Mouse (Mus musculus) MEL (cell line): ENCODE measurements around the gene Armh1. TPM values are rescaled to one million over a fixed set of nuclear protein-coding genes. Genes with fewer than 3 reads are reported as not detected.

ENCODE experiments used
- DNase-seq: peaks from one replicate; pipeline ENCODE4 v3.0.0; 2011; ENCODE audit warnings: low read depth, low spot score
- H3K27ac ChIP-seq: 2 replicates; pipeline ENCODE4 v1.5.1; 2012; ENCODE audit warnings: low read depth, mild to moderate bottlenecking, control low read depth, low read length, moderate library complexity; ENCODE audit not compliant: control insufficient read depth
- H3K27me3 ChIP-seq, 2 experiments: fragments of 150-350 bp in 1 of 2; sonication (generic) in 1 of 2; 2 replicates each; pipeline ENCODE4 v1.6.1; 2012; ENCODE audit warnings: low read length in 2 of 2, mild to moderate bottlenecking in 2 of 2, improper control_type of control experiment in 1 of 2, moderate library complexity in 1 of 2; ENCODE audit not compliant: insufficient read depth in 2 of 2, control insufficient read depth in 1 of 2
- H3K36me3 ChIP-seq, 2 experiments: 2 replicates each; pipeline ENCODE4 v1.6.1; 2012 to 2014; ENCODE audit warnings: low read length in 2 of 2, improper control_type of control experiment in 1 of 2, inconsistent platforms in 1 of 2, mild to moderate bottlenecking in 1 of 2; ENCODE audit not compliant: insufficient read depth in 2 of 2, control insufficient read depth in 1 of 2
- H3K4me1 ChIP-seq, 2 experiments: fragments of 150-350 bp in 1 of 2; sonication (generic) in 1 of 2; 2 replicates each; pipeline ENCODE4 v1.6.1; 2012; ENCODE audit warnings: low read length in 2 of 2, improper control_type of control experiment in 1 of 2, mild to moderate bottlenecking in 1 of 2; ENCODE audit not compliant: insufficient read depth in 2 of 2, control insufficient read depth in 1 of 2
- H3K4me3 ChIP-seq, 2 experiments: fragments of 150-350 bp in 1 of 2; sonication (generic) in 1 of 2; 2 replicates each; pipeline ENCODE4 v1.5.1; 2012; ENCODE audit warnings: low read depth in 2 of 2, low read length in 2 of 2, mild to moderate bottlenecking in 2 of 2, moderate library complexity in 2 of 2, control low read depth in 1 of 2, improper control_type of control experiment in 1 of 2; ENCODE audit not compliant: control insufficient read depth in 1 of 2, insufficient read depth in 1 of 2
- H3K79me2 ChIP-seq: 2 replicates; pipeline ENCODE4 v1.6.1; 2012; ENCODE audit warnings: mild to moderate bottlenecking, low read length, moderate library complexity; ENCODE audit not compliant: control insufficient read depth, poor library complexity, insufficient read depth
- H3K9ac ChIP-seq: 2 replicates; pipeline ENCODE4 v1.6.1; 2012; ENCODE audit warnings: low read depth, mild to moderate bottlenecking, control low read depth, low read length, moderate library complexity; ENCODE audit not compliant: control insufficient read depth, poor library complexity, severe bottlenecking
- H3K9me3 ChIP-seq: fragments of 150-350 bp; sonication (generic); replicated peaks from 2 replicates; pipeline ENCODE4 v1.6.1; 2012; ENCODE audit warnings: mild to moderate bottlenecking, low read length, improper control_type of control experiment, moderate library complexity; ENCODE audit not compliant: insufficient read depth
- CTCF ChIP-seq, 3 experiments: IDR thresholded peaks in 2 of 3; conservative IDR thresholded peaks in 1 of 3; 2 replicates each; pipeline ENCODE4 v1.5.1; 2011 to 2012; ENCODE audit warnings: low read length in 3 of 3, low read depth in 2 of 3, mild to moderate bottlenecking in 2 of 3, improper control_type of control experiment in 1 of 3, inconsistent platforms in 1 of 3, mixed read lengths in 1 of 3, moderate library complexity in 1 of 3; ENCODE audit not compliant: control insufficient read depth in 1 of 3, insufficient read depth in 1 of 3, poor library complexity in 1 of 3, severe bottlenecking in 1 of 3
- E2F4 ChIP-seq: IDR thresholded peaks from 2 replicates; pipeline ENCODE4 v1.6.1; 2011; ENCODE audit warnings: low read depth, low read length, improper control_type of control experiment, borderline replicate concordance
- GATA1 ChIP-seq: IDR thresholded peaks from 2 replicates; pipeline ENCODE4 v1.6.1; 2011; ENCODE audit warnings: low read depth, low read length, improper control_type of control experiment
- JUND ChIP-seq: IDR thresholded peaks from 2 replicates; pipeline ENCODE4 v1.6.1; 2011; ENCODE audit warnings: low read depth, mild to moderate bottlenecking, improper control_type of control experiment, low read length
- KAT2A ChIP-seq: conservative IDR thresholded peaks from 2 replicates; pipeline ENCODE4 v1.6.1; 2012; ENCODE audit warnings: low read depth, low read length, improper control_type of control experiment, inconsistent platforms
- MAX ChIP-seq: IDR thresholded peaks from 2 replicates; pipeline ENCODE4 v1.6.1; 2011; ENCODE audit warnings: low read length, improper control_type of control experiment
- MAZ ChIP-seq: IDR thresholded peaks from 2 replicates; pipeline ENCODE4 v1.6.1; 2012; ENCODE audit warnings: low read depth, mild to moderate bottlenecking, inconsistent platforms, low read length, improper control_type of control experiment
- MYB ChIP-seq: IDR thresholded peaks from 2 replicates; pipeline ENCODE4 v1.6.1; 2011; ENCODE audit warnings: mild to moderate bottlenecking, low read depth, low read length, improper control_type of control experiment
- MYC ChIP-seq: IDR thresholded peaks from 2 replicates; pipeline ENCODE4 v1.6.1; 2011; ENCODE audit warnings: low read depth, mild to moderate bottlenecking, low read length, improper control_type of control experiment, moderate library complexity
- NRF1 ChIP-seq: IDR thresholded peaks from 2 replicates; pipeline ENCODE4 v1.6.1; 2014; ENCODE audit warnings: low read depth, mild to moderate bottlenecking, inconsistent platforms, low read length, improper control_type of control experiment, moderate library complexity; ENCODE audit not compliant: poor library complexity, insufficient read depth, severe bottlenecking
- SIN3A ChIP-seq: IDR thresholded peaks from 2 replicates; pipeline ENCODE4 v1.6.1; 2012; ENCODE audit warnings: low read length, improper control_type of control experiment, inconsistent platforms
- SMC3 ChIP-seq: IDR thresholded peaks from 2 replicates; pipeline ENCODE4 v1.6.1; 2011; ENCODE audit warnings: low read depth, low read length, improper control_type of control experiment
- TAL1 ChIP-seq: IDR thresholded peaks from 2 replicates; pipeline ENCODE4 v1.6.1; 2012; ENCODE audit warnings: mild to moderate bottlenecking, inconsistent platforms, low read length, moderate library complexity, mixed read lengths
- TBP ChIP-seq: IDR thresholded peaks from 2 replicates; pipeline ENCODE4 v1.8.0; 2011; ENCODE audit warnings: low read depth, low read length, improper control_type of control experiment
- TCF12 ChIP-seq: IDR thresholded peaks from 2 replicates; pipeline ENCODE4 v1.6.1; 2014; ENCODE audit warnings: low read depth, mild to moderate bottlenecking, inconsistent platforms, low read length, improper control_type of control experiment, moderate library complexity
- UBTF ChIP-seq: IDR thresholded peaks from 2 replicates; pipeline ENCODE4 v1.6.1; 2012; ENCODE audit warnings: low read depth, mild to moderate bottlenecking, inconsistent platforms, low read length, improper control_type of control experiment, moderate library complexity, borderline replicate concordance; ENCODE audit not compliant: insufficient read depth
- USF2 ChIP-seq, 2 experiments: IDR thresholded peaks; 2 replicates each; pipeline ENCODE4 v1.6.1; 2011 to 2012; ENCODE audit warnings: improper control_type of control experiment in 2 of 2, low read length in 2 of 2, borderline replicate concordance in 1 of 2, inconsistent platforms in 1 of 2, low read depth in 1 of 2, mild to moderate bottlenecking in 1 of 2; ENCODE audit not compliant: insufficient read depth in 1 of 2
- ZC3H11A ChIP-seq: IDR thresholded peaks from 2 replicates; pipeline ENCODE4 v1.6.1; 2012; ENCODE audit warnings: low read depth, mild to moderate bottlenecking, inconsistent platforms, low read length, improper control_type of control experiment
- ZMIZ1 ChIP-seq: IDR thresholded peaks from 2 replicates; pipeline ENCODE4 v1.6.1; 2012; ENCODE audit warnings: low read depth, mild to moderate bottlenecking, inconsistent platforms, low read length, improper control_type of control experiment, moderate library complexity
- ZNF384 ChIP-seq: IDR thresholded peaks from 2 replicates; pipeline ENCODE4 v1.6.1; 2012; ENCODE audit warnings: low read depth, mild to moderate bottlenecking, inconsistent platforms, low read length, improper control_type of control experiment
- polyA plus RNA-seq, 2 experiments: library from polyadenylated mRNA; stranded (reverse) in 1 of 2; unstranded in 1 of 2; fragments of >175 nt in 1 of 2; fragments of >200 nt in 1 of 2; gene quantifications; 2 replicates each; pipeline versions ENCODE4 v1.2.1 to v1.2.4; 2012; ENCODE audit warnings: low replicate concordance in 2 of 2, low read depth in 1 of 2; ENCODE audit not compliant: insufficient read length in 2 of 2, insufficient read depth in 1 of 2, missing spikeins in 1 of 2
- total RNA-seq: library from RNA; depleted of rRNA; stranded (reverse); fragments of 300-350 nt; gene quantifications from 2 replicates; pipeline ENCODE4 v1.2.3, GENCODE M21; 2012

Gene Armh1
- total and polyA plus RNA-seq, 3 experiments = not detected

DNA sequence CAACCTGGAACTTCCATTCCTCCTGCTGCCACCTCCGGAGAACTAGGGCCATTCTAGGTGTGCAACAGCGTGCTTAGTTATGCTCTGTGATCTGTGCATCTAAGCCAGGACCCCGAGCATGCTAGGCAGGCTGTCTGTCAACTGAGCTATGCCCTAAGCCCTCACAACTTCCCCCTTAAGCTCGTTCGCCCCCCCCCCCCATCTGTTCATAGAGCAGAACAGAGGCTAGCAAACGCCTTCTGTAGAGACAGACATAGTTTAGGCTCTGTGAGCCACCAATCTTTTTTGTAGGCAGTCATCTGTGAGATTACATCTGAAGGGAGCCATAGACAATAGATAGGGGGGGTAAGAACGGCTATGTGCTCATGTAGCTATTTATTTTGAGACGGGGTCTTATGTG, 11.1 kb upstream of the Armh1 start:
- no peaks in the 10 kb centered on the region for H3K79me2 ChIP-seq
- H3K9me3 ChIP-seq = no peaks in the 10 kb centered on the region
- no peak overlapping the region for H3K27ac ChIP-seq
- H3K9ac ChIP-seq = no peak overlapping the region
- TF ChIP-seq SMC3 (no peak), ZC3H11A (no peak), GATA1 (no peak), TCF12 (no peak), NRF1 (no peak), ZMIZ1 (no peak)
- H3K36me3 ChIP-seq = peaks cover 0 to 3% of the 10 kb centered on the region in 2 experiments; a peak in 1 of 4 replicates
- H3K4me3 ChIP-seq = no peak overlapping the region
- no peaks in the 10 kb centered on the region for H3K27me3 ChIP-seq
- H3K4me1 ChIP-seq = peaks cover 0 to 11% of the 10 kb centered on the region in 2 experiments; a peak in 2 of 4 replicates
- DNase-seq = no peak

DNA sequence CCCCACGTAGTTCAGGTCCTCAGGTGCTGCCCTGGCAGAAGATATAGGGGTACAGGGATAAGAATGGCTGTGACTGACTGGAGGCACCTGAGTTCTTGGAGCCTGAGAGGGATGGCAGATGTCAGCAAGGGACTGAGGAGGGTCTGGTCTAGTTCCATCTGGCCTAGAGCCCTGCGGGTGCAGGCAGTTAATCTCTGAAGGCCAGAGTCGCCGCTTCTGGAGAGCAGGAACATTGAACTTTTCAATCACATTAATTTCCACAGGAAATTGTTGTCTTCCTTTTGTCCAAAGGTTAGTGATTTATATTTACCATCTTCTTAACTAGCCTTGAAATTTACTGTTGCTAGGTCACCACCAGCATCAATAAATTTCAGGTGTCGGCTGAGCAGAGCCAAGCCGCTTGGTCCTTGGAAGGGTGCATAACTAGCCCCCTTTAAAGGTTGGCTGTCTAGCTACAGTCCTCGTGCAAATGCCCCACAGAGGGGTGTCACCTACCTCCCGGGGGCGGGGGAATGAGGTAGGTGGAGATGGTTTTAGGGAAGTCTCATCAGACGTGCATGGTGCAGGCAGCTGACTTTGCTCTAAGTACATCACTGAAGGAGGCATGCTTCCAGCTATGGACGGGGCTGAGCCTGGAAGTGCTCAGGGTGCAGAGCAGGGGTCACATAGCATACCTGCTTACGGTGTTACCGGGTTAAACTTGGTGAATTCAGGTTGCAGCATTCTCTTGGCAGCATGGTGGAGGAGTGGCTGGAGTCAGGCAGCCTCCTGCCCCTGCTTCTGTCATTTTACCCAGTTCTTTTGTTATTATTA, 10.4 kb upstream of the Armh1 start:
- TF ChIP-seq USF2 (IDR thresholded peaks at IDR 0.05; ENCODE audit: borderline replicate concordance in 1 of 2, insufficient read depth in 1 of 2, low read depth in 1 of 2, low read length in 2 of 2) = no peak
- Histone ChIP-seq H3K27me3 (no peaks in the 10 kb centered on the region), H3K4me3 (no peak overlapping the region), H3K36me3 (peaks cover 0 to 3% of the 10 kb centered on the region in 2 experiments; a peak in 1 of 4 replicates), H3K27ac (no peak overlapping the region), H3K79me2 (no peaks in the 10 kb centered on the region), H3K4me1 (peaks cover 0 to 11% of the 10 kb centered on the region in 2 experiments; a peak in 2 of 4 replicates), H3K9ac (no peak overlapping the region), H3K9me3 (no peaks in the 10 kb centered on the region)
- no peak for DNase-seq

DNA sequence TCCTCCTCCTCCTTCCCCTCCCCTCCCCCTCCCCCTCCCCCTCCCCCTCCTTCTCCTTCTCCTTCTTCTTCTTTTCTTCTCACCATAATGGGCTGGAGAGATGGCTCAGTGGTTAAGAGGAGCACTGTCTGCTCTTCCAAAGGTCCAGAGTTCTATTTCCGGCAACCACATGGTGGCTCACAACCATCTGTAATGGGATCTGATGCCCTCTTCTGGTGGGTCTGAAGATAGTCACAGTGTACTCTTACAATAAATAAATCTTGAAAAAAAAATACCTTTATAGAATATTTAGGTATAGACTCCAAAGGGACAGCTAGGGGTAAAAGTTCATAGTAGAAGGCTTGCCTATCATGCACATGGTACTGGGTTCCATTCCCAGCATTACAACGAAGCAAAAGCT, 9.3 kb upstream of the Armh1 start:
- Histone ChIP-seq H3K27ac (no peak overlapping the region), H3K36me3 (peaks cover 0 to 3% of the 10 kb centered on the region in 2 experiments; a peak in 1 of 4 replicates), H3K4me1 (peaks cover 0 to 11% of the 10 kb centered on the region in 2 experiments; a peak in 1 of 4 replicates), H3K4me3 (no peak overlapping the region), H3K9me3 (no peaks in the 10 kb centered on the region), H3K9ac (no peak overlapping the region), H3K27me3 (peaks cover 0 to 3% of the 10 kb centered on the region in 2 experiments; a peak in 2 of 4 replicates), H3K79me2 (no peaks in the 10 kb centered on the region)
- DNase-seq = peak; percentile 55
- TF ChIP-seq KAT2A (no peak), MYB (no peak), MAZ (no peak), SMC3 (0 out of 2 replicates have a peak, but pooled peaks have one; percentile 20), JUND (no peak), CTCF (IDR thresholded peaks at IDR 0.05 in 2 of 3, conservative IDR thresholded peaks at IDR 0.05 in 1 of 3; ENCODE audit: control insufficient read depth in 1 of 3, insufficient read depth in 1 of 3, low read depth in 2 of 3, low read length in 3 of 3, poor library complexity in 1 of 3, severe bottlenecking in 1 of 3) (peak in 2 of 3 experiments; percentile 40 to 63; a peak in 4 of 6 replicates), E2F4 (no peak), SIN3A (0 out of 2 replicates have a peak, but pooled peaks have one; percentile 21), ZMIZ1 (no peak), NRF1 (no peak), TAL1 (no peak), USF2 (IDR thresholded peaks at IDR 0.05; ENCODE audit: borderline replicate concordance in 1 of 2, insufficient read depth in 1 of 2, low read depth in 1 of 2, low read length in 2 of 2) (no peak), UBTF (no peak), ZC3H11A (no peak), TBP (no peak), MYC (peak; percentile 88), ZNF384 (peak; percentile 62), MAX (no peak)
